Mouse (Mus musculus) hindbrain, postnatal 0 days (tissue): ENCODE measurements around the gene Edil3. TPM values are rescaled to one million over a fixed set of nuclear protein-coding genes. Genes with fewer than 3 reads are reported as not detected.

ENCODE experiments used
- ATAC-seq: fragments of 200-750 bp; cut with Nextera tagmentation; 2 replicates; pipeline ENCODE4 v1.8.0; 2017; ENCODE audit warnings: mild to moderate bottlenecking, moderate TSS enrichment, moderate library complexity
- DNase-seq: peaks from one replicate; pipeline ENCODE4 v3.0.0-alpha.2; 2015; ENCODE audit warnings: low spot score
- H3K27ac ChIP-seq: fragments of 300-500 bp; sonication (generic); 2 replicates; pipeline ENCODE4 v1.5.1; 2014; ENCODE audit warnings: mild to moderate bottlenecking
- H3K27me3 ChIP-seq: fragments of 300-500 bp; sonication (generic); 2 replicates; pipeline ENCODE4 v1.6.1; 2014; ENCODE audit warnings: low read length, mixed read lengths; ENCODE audit not compliant: insufficient read depth
- H3K36me3 ChIP-seq: fragments of 300-500 bp; sonication (generic); 2 replicates; pipeline ENCODE4 v1.6.1; 2014; ENCODE audit warnings: low read length, mixed read lengths; ENCODE audit not compliant: insufficient read depth
- H3K4me1 ChIP-seq: fragments of 300-500 bp; sonication (generic); 2 replicates; pipeline ENCODE4 v1.6.1; 2014; ENCODE audit warnings: antibody characterized with exemption, low read length, mixed read lengths; ENCODE audit not compliant: insufficient read depth
- H3K4me2 ChIP-seq: fragments of 300-500 bp; sonication (generic); 2 replicates; pipeline ENCODE4 v1.6.1; 2014; ENCODE audit warnings: low read depth, mild to moderate bottlenecking, low read length, moderate library complexity, mixed read lengths
- H3K4me3 ChIP-seq: fragments of 300-500 bp; sonication (generic); 2 replicates; pipeline ENCODE4 v1.5.1; 2014; ENCODE audit warnings: low read length
- H3K9ac ChIP-seq: fragments of 300-500 bp; sonication (generic); replicated peaks from 2 replicates; pipeline ENCODE4 v1.6.1; 2014; ENCODE audit warnings: mild to moderate bottlenecking, low read length, moderate library complexity, mixed read lengths
- H3K9me3 ChIP-seq: fragments of 300-500 bp; sonication (generic); 2 replicates; pipeline ENCODE4 v1.6.1; 2016; ENCODE audit warnings: low read length, mixed read lengths
- CTCF ChIP-seq: IDR thresholded peaks from 2 replicates; pipeline ENCODE4 v1.5.1; 2016; ENCODE audit warnings: antibody characterized with exemption, control low read depth, low read depth
- WGBS: fragments of 180-500 bp; shearing (Covaris S2); extraction: QIAGEN DNeasy Blood & Tissue Kit; methylation state at CpG from one replicate; pipeline ENCODE4 v1.1.7; 2014; 5-methylcytosine and 5-hydroxymethylcytosine counted together
- polyA plus RNA-seq: library from polyadenylated mRNA; unstranded; fragments of >200 nt; fragmentation: Nextera tagmentation; extraction: Ambion mirVana; gene quantifications from 2 replicates; pipeline ENCODE4 v1.2.1, GENCODE M21; 2015
- total RNA-seq: library from RNA; depleted of rRNA; stranded (reverse); fragments of >200 nt; gene quantifications from 2 replicates; pipeline ENCODE4 v1.2.3, GENCODE M21; 2014

Gene Edil3
- total and polyA plus RNA-seq, 2 experiments from 2014 or later: 51.4 to 90.5 TPM

- no peaks in the 10 kb centered on the region for H3K4me1 ChIP-seq
- no peak overlapping the region for H3K4me2 ChIP-seq
- H3K36me3 ChIP-seq: no peaks in the 10 kb centered on the region
- 89% methylated on average over 1 of the region's 1 CpGs for WGBS
- H3K9ac ChIP-seq: no peak overlapping the region
- no peak overlapping the region for H3K27ac ChIP-seq
- no peaks in the 10 kb centered on the region for H3K9me3 ChIP-seq
- TF ChIP-seq CTCF: no peak
- H3K4me3 ChIP-seq: no peak overlapping the region
- ATAC-seq: no peak
- DNase-seq: no peak
- no peaks in the 10 kb centered on the region for H3K27me3 ChIP-seq
Measured at GRCm38 (mm10) chr13:88833732-88834131, 12.5 kb downstream of the Edil3 start.

GRCm38 (mm10) chr13:88849739-88850138 is 28.5 kb downstream of the Edil3 start:
- Histone ChIP-seq H3K4me1 (no peaks in the 10 kb centered on the region), H3K36me3 (no peaks in the 10 kb centered on the region), H3K27me3 (no peaks in the 10 kb centered on the region), H3K4me3 (no peak overlapping the region), H3K9ac (no peak overlapping the region), H3K27ac (no peak overlapping the region), H3K9me3 (no peaks in the 10 kb centered on the region), H3K4me2 (no peak overlapping the region)
- 77% methylated on average over 4 of the region's 4 CpGs for WGBS
- no peak for TF ChIP-seq CTCF
- ATAC-seq (no peak), DNase-seq (no peak)

- Histone ChIP-seq H3K9me3 (no peaks in the 10 kb centered on the region), H3K27ac (no peak overlapping the region), H3K36me3 (no peaks in the 10 kb centered on the region), H3K27me3 (no peaks in the 10 kb centered on the region), H3K9ac (no peak overlapping the region), H3K4me2 (no peak overlapping the region), H3K4me1 (no peaks in the 10 kb centered on the region), H3K4me3 (no peak overlapping the region)
- ATAC-seq (no peak), DNase-seq (no peak)
- TF ChIP-seq CTCF: no peak
- 70% methylated on average over 2 of the region's 2 CpGs for WGBS
Measured at GRCm38 (mm10) chr13:88879960-88880359, 58.7 kb downstream of the Edil3 start.

GRCm38 (mm10) chr13:88890728-88891127 is 69.5 kb downstream of the Edil3 start:
- ATAC-seq: no peak
- Histone ChIP-seq H3K9me3 (no peaks in the 10 kb centered on the region), H3K4me2 (no peak overlapping the region), H3K36me3 (no peaks in the 10 kb centered on the region), H3K27ac (no peak overlapping the region), H3K4me1 (no peaks in the 10 kb centered on the region), H3K9ac (no peak overlapping the region), H3K4me3 (no peak overlapping the region), H3K27me3 (no peaks in the 10 kb centered on the region)
- 71% methylated on average over 3 of the region's 3 CpGs for WGBS
- no peak for DNase-seq
- TF ChIP-seq CTCF: no peak

- Histone ChIP-seq H3K4me2 (no peak overlapping the region), H3K4me1 (no peaks in the 10 kb centered on the region), H3K4me3 (no peak overlapping the region), H3K36me3 (no peaks in the 10 kb centered on the region), H3K27ac (no peak overlapping the region), H3K27me3 (no peaks in the 10 kb centered on the region), H3K9ac (no peak overlapping the region), H3K9me3 (no peaks in the 10 kb centered on the region)
- 86% methylated on average over 3 of the region's 3 CpGs for WGBS
- TF ChIP-seq CTCF: no peak
- no peak for ATAC-seq
- DNase-seq: no peak
Measured at GRCm38 (mm10) chr13:88900046-88900445, 78.8 kb downstream of the Edil3 start.

- WGBS: 69% methylated on average over 1 of the region's 1 CpGs
- Histone ChIP-seq H3K4me2 (no peak overlapping the region), H3K4me1 (no peaks in the 10 kb centered on the region), H3K9me3 (no peaks in the 10 kb centered on the region), H3K27me3 (no peaks in the 10 kb centered on the region), H3K9ac (no peak overlapping the region), H3K4me3 (no peak overlapping the region), H3K27ac (no peak overlapping the region), H3K36me3 (no peaks in the 10 kb centered on the region)
- no peak for TF ChIP-seq CTCF
- DNase-seq (peak; percentile 30), ATAC-seq (peak; percentile 56; the same call in 1 of the 2 replicates)
Measured at GRCm38 (mm10) chr13:88907405-88907804, 86.1 kb downstream of the Edil3 start.

GRCm38 (mm10) chr13:88908187-88908586 is 86.9 kb downstream of the Edil3 start:
- Histone ChIP-seq H3K36me3 (no peaks in the 10 kb centered on the region), H3K4me2 (no peak overlapping the region), H3K9me3 (no peaks in the 10 kb centered on the region), H3K27me3 (no peaks in the 10 kb centered on the region), H3K4me3 (no peak overlapping the region), H3K27ac (no peak overlapping the region), H3K9ac (no peak overlapping the region), H3K4me1 (no peaks in the 10 kb centered on the region)
- 36% methylated on average over 1 of the region's 1 CpGs for WGBS
- DNase-seq (no peak), ATAC-seq (no peak)
- no peak for TF ChIP-seq CTCF

GRCm38 (mm10) chr13:88916503-88916902 is 95.2 kb downstream of the Edil3 start:
- H3K4me3 ChIP-seq: no peak overlapping the region
- no peaks in the 10 kb centered on the region for H3K9me3 ChIP-seq
- 44% methylated on average over 2 of the region's 2 CpGs for WGBS
- H3K27ac ChIP-seq: no peak overlapping the region
- no peak overlapping the region for H3K9ac ChIP-seq
- TF ChIP-seq CTCF: no peak
- no peaks in the 10 kb centered on the region for H3K4me1 ChIP-seq
- no peak overlapping the region for H3K4me2 ChIP-seq
- H3K27me3 ChIP-seq: no peaks in the 10 kb centered on the region
- H3K36me3 ChIP-seq: no peaks in the 10 kb centered on the region
- ATAC-seq (no peak), DNase-seq (no peak)
